Mouse (Mus musculus): ENCODE data around the gene Pabpn1l. TPM values are rescaled to one million over a fixed set of nuclear protein-coding genes. Genes with fewer than 3 reads are reported as not detected.

Pabpn1l gene
- polyA plus RNA-seq, 1 experiment: 0.55 TPM

GRCm38 (mm10) chr8:122663670-122664069 lies 41.1 kb upstream of the Pabpn1l start:
- Histone ChIP-seq H3K4me3 (no peak overlapping the region), H3K27me3 (ENCODE audit: control insufficient read depth, insufficient read depth, insufficient read length) (peaks cover 7% of the 10 kb centered on the region), H3ac (ENCODE audit: control insufficient read depth, insufficient read length) (no peak overlapping the region), H3K79me2 (ENCODE audit: control insufficient read depth, insufficient read depth) (no peaks in the 10 kb centered on the region), H3K36me3 (ENCODE audit: control insufficient read depth, insufficient read depth) (no peaks in the 10 kb centered on the region), H3K4me2 (ENCODE audit: low read depth) (no peak overlapping the region)
- TF ChIP-seq USF1 (IDR thresholded peaks at IDR 0.05; ENCODE audit: low read depth) (no peak), SRF (IDR thresholded peaks at IDR 0.05; ENCODE audit: control insufficient read depth, insufficient read length, low read depth) (no peak), MAX (IDR thresholded peaks at IDR 0.05; ENCODE audit: low read depth) (no peak), MYOG (IDR thresholded peaks at IDR 0.05; ENCODE audit: control insufficient read depth in 1 of 3, insufficient read depth in 1 of 3, insufficient read length in 2 of 3, low read depth in 2 of 3) (no peak), MYOD1 (IDR thresholded peaks at IDR 0.05; ENCODE audit: control insufficient read depth in 1 of 3, insufficient read length in 2 of 3, low read depth in 2 of 3) (no peak), TCF3 (IDR thresholded peaks at IDR 0.05; ENCODE audit: insufficient read length, low read depth) (no peak), CEBPB (IDR thresholded peaks at IDR 0.05; ENCODE audit: insufficient read depth, poor library complexity, severe bottlenecking) (no peak), E2F4 (IDR thresholded peaks at IDR 0.05; ENCODE audit: insufficient read depth) (no peak), REST (IDR thresholded peaks at IDR 0.05; ENCODE audit: insufficient read depth, insufficient read length) (no peak), POLR2A (IDR thresholded peaks at IDR 0.05; ENCODE audit: insufficient read length, low read depth) (no peak), POLR2AphosphoS2 (IDR thresholded peaks at IDR 0.05; ENCODE audit: insufficient read length, low read depth) (no peak), TCF12 (IDR thresholded peaks at IDR 0.05; ENCODE audit: insufficient read depth, poor library complexity, severe bottlenecking) (no peak)

GRCm38 (mm10) chr8:122663106-122663505 lies 40.6 kb upstream of the Pabpn1l start:
- H3ac ChIP-seq (ENCODE audit: control insufficient read depth, insufficient read length): no peak overlapping the region
- TF ChIP-seq POLR2AphosphoS2 (IDR thresholded peaks at IDR 0.05; ENCODE audit: insufficient read length, low read depth) (no peak), MYOG (IDR thresholded peaks at IDR 0.05; ENCODE audit: control insufficient read depth in 1 of 3, insufficient read depth in 1 of 3, insufficient read length in 2 of 3, low read depth in 2 of 3) (no peak), SRF (IDR thresholded peaks at IDR 0.05; ENCODE audit: control insufficient read depth, insufficient read length, low read depth) (no peak), TCF3 (IDR thresholded peaks at IDR 0.05; ENCODE audit: insufficient read length, low read depth) (no peak), REST (IDR thresholded peaks at IDR 0.05; ENCODE audit: insufficient read depth, insufficient read length) (no peak)
- H3K4me2 ChIP-seq (ENCODE audit: low read depth): no peak overlapping the region
- H3K79me2 ChIP-seq (ENCODE audit: control insufficient read depth, insufficient read depth): no peaks in the 10 kb centered on the region
- H3K4me3 ChIP-seq: no peak overlapping the region
- peaks cover under 1% of the 10 kb centered on the region for H3K27me3 ChIP-seq (ENCODE audit: control insufficient read depth, insufficient read depth, insufficient read length)
- H3K36me3 ChIP-seq (ENCODE audit: control insufficient read depth, insufficient read depth): no peaks in the 10 kb centered on the region

GRCm38 (mm10) chr8:122661894-122662293 lies 39.4 kb upstream of the Pabpn1l start:
- TF ChIP-seq REST (IDR thresholded peaks at IDR 0.05; ENCODE audit: insufficient read depth, insufficient read length) (no peak), USF1 (IDR thresholded peaks at IDR 0.05; ENCODE audit: low read depth) (no peak), SRF (IDR thresholded peaks at IDR 0.05; ENCODE audit: control insufficient read depth, insufficient read length, low read depth) (no peak), POLR2A (IDR thresholded peaks at IDR 0.05; ENCODE audit: insufficient read length, low read depth) (no peak), POLR2AphosphoS2 (IDR thresholded peaks at IDR 0.05; ENCODE audit: insufficient read length, low read depth) (no peak), MYOG (IDR thresholded peaks at IDR 0.05; ENCODE audit: control insufficient read depth in 1 of 3, insufficient read depth in 1 of 3, insufficient read length in 2 of 3, low read depth in 2 of 3) (no peak), TCF12 (IDR thresholded peaks at IDR 0.05; ENCODE audit: insufficient read depth, poor library complexity, severe bottlenecking) (no peak), MAX (IDR thresholded peaks at IDR 0.05; ENCODE audit: low read depth) (no peak), CEBPB (IDR thresholded peaks at IDR 0.05; ENCODE audit: insufficient read depth, poor library complexity, severe bottlenecking) (no peak), E2F4 (IDR thresholded peaks at IDR 0.05; ENCODE audit: insufficient read depth) (no peak), MYOD1 (IDR thresholded peaks at IDR 0.05; ENCODE audit: control insufficient read depth in 1 of 3, insufficient read length in 2 of 3, low read depth in 2 of 3) (no peak), TCF3 (IDR thresholded peaks at IDR 0.05; ENCODE audit: insufficient read length, low read depth) (no peak)
- Histone ChIP-seq H3ac (ENCODE audit: control insufficient read depth, insufficient read length) (no peak overlapping the region), H3K4me3 (no peak overlapping the region), H3K27me3 (ENCODE audit: control insufficient read depth, insufficient read depth, insufficient read length) (no peaks in the 10 kb centered on the region), H3K4me2 (ENCODE audit: low read depth) (peak overlapping the region; percentile 70), H3K36me3 (ENCODE audit: control insufficient read depth, insufficient read depth) (no peaks in the 10 kb centered on the region), H3K79me2 (ENCODE audit: control insufficient read depth, insufficient read depth) (no peaks in the 10 kb centered on the region)

- Histone ChIP-seq H3K4me3 (no peak overlapping the region), H3K79me2 (ENCODE audit: control insufficient read depth, insufficient read depth) (no peaks in the 10 kb centered on the region), H3K4me2 (ENCODE audit: low read depth) (peak overlapping the region; percentile 70)
Measured at GRCm38 (mm10) chr8:122661138-122661537, 38.6 kb upstream of the Pabpn1l start.

More at GRCm38 (mm10) chr8:122661138-122661537, 38.6 kb upstream of the Pabpn1l start:
- TF ChIP-seq MAX (IDR thresholded peaks at IDR 0.05; ENCODE audit: low read depth) (no peak), MYOD1 (IDR thresholded peaks at IDR 0.05; ENCODE audit: control insufficient read depth in 1 of 3, insufficient read length in 2 of 3, low read depth in 2 of 3) (peak; percentile 9 to 93 (median 89)), SRF (IDR thresholded peaks at IDR 0.05; ENCODE audit: control insufficient read depth, insufficient read length, low read depth) (no peak), POLR2AphosphoS2 (IDR thresholded peaks at IDR 0.05; ENCODE audit: insufficient read length, low read depth) (no peak), E2F4 (IDR thresholded peaks at IDR 0.05; ENCODE audit: insufficient read depth) (no peak), USF1 (IDR thresholded peaks at IDR 0.05; ENCODE audit: low read depth) (no peak), MYOG (IDR thresholded peaks at IDR 0.05; ENCODE audit: control insufficient read depth in 1 of 3, insufficient read depth in 1 of 3, insufficient read length in 2 of 3, low read depth in 2 of 3) (peak; percentile 84 to 94 (median 86)), TCF12 (IDR thresholded peaks at IDR 0.05; ENCODE audit: insufficient read depth, poor library complexity, severe bottlenecking) (peak; percentile 97), CEBPB (IDR thresholded peaks at IDR 0.05; ENCODE audit: insufficient read depth, poor library complexity, severe bottlenecking) (no peak), TCF3 (IDR thresholded peaks at IDR 0.05; ENCODE audit: insufficient read length, low read depth) (peak; percentile 92), REST (IDR thresholded peaks at IDR 0.05; ENCODE audit: insufficient read depth, insufficient read length) (no peak), POLR2A (IDR thresholded peaks at IDR 0.05; ENCODE audit: insufficient read length, low read depth) (no peak)
- H3K27me3 ChIP-seq (ENCODE audit: control insufficient read depth, insufficient read depth, insufficient read length): no peaks in the 10 kb centered on the region
- H3ac ChIP-seq (ENCODE audit: control insufficient read depth, insufficient read length): no peak overlapping the region
- no peaks in the 10 kb centered on the region for H3K36me3 ChIP-seq (ENCODE audit: control insufficient read depth, insufficient read depth)

Data from myocyte (in vitro differentiated cells).